Mouse (Mus musculus) liver, embryonic 13.5 days (tissue): ENCODE results near the gene Egln1. TPM values are rescaled to one million over a fixed set of nuclear protein-coding genes. Genes with fewer than 3 reads are reported as not detected.

ENCODE experiments used
- ATAC-seq: fragments of 200-750 bp; cut with Nextera tagmentation; 2 replicates; pipeline ENCODE4 v1.8.0; 2017; ENCODE audit warnings: low read depth, mild to moderate bottlenecking, moderate number of reproducible peaks, moderate library complexity
- DNase-seq: peaks from one replicate; pipeline ENCODE4 v3.0.0; 2022
- H3K27ac ChIP-seq: fragments of 300-500 bp; sonication (generic); 2 replicates; pipeline ENCODE4 v1.5.1; 2015; ENCODE audit warnings: moderate library complexity, mild to moderate bottlenecking, inconsistent platforms
- H3K27me3 ChIP-seq: fragments of 300-500 bp; sonication (generic); 2 replicates; pipeline ENCODE4 v1.6.1; 2015; ENCODE audit warnings: mild to moderate bottlenecking, inconsistent platforms
- H3K36me3 ChIP-seq: fragments of 300-500 bp; sonication (generic); 2 replicates; pipeline ENCODE4 v1.6.1; 2015; ENCODE audit warnings: mild to moderate bottlenecking, inconsistent platforms
- H3K4me1 ChIP-seq: fragments of 300-500 bp; sonication (generic); replicated peaks from 2 replicates; pipeline ENCODE4 v1.6.1; 2015; ENCODE audit warnings: inconsistent platforms
- H3K4me2 ChIP-seq: fragments of 300-500 bp; sonication (generic); 2 replicates; pipeline ENCODE4 v1.6.1; 2015; ENCODE audit warnings: inconsistent platforms, mild to moderate bottlenecking, moderate library complexity
- H3K4me3 ChIP-seq: fragments of 300-500 bp; sonication (generic); replicated peaks from 2 replicates; pipeline ENCODE4 v1.5.1; 2015; ENCODE audit warnings: mild to moderate bottlenecking, inconsistent platforms
- H3K9ac ChIP-seq: fragments of 300-500 bp; sonication (generic); 2 replicates; pipeline ENCODE4 v1.6.1; 2015; ENCODE audit warnings: mild to moderate bottlenecking, inconsistent platforms
- H3K9me3 ChIP-seq: fragments of 300-500 bp; sonication (generic); replicated peaks from 2 replicates; pipeline ENCODE4 v1.6.1; 2016; ENCODE audit warnings: inconsistent platforms
- WGBS: fragments of 180-500 bp; shearing (Covaris S2); methylation state at CpG from one replicate; pipeline ENCODE4 v1.1.7; 2015; ENCODE audit not compliant: insufficient replicate concordance; 5-methylcytosine and 5-hydroxymethylcytosine counted together
- polyA plus RNA-seq: library from polyadenylated mRNA; unstranded; fragments of >200 nt; fragmentation: Nextera tagmentation; extraction: Ambion mirVana; gene quantifications from 2 replicates; pipeline ENCODE4 v1.2.1, GENCODE M21; 2015

The Egln1 gene
- polyA plus RNA-seq, 1 experiment from 2014 or later = 2.7 TPM

GRCm38 (mm10) chr8:124922490-124923089 is 26.5 kb downstream of the Egln1 start:
- peaks cover 53% of the 10 kb centered on the region for H3K4me1 ChIP-seq

GRCm38 (mm10) chr8:124921369-124922279 is 27.5 kb downstream of the Egln1 start:
- 45% methylated on average over 18 of the region's 18 CpGs for WGBS
- no peak overlapping the region for H3K9ac ChIP-seq
- H3K4me1 ChIP-seq = peaks cover 44% of the 10 kb centered on the region
- H3K9me3 ChIP-seq = no peaks in the 10 kb centered on the region
- ATAC-seq (no peak), DNase-seq (no peak)
- no peaks in the 10 kb centered on the region for H3K36me3 ChIP-seq
- no peaks in the 10 kb centered on the region for H3K27me3 ChIP-seq
- H3K4me3 ChIP-seq = no peak overlapping the region
- H3K4me2 ChIP-seq = peak overlapping the region; percentile 22
- no peak overlapping the region for H3K27ac ChIP-seq

More at GRCm38 (mm10) chr8:124922490-124923089, 26.5 kb downstream of the Egln1 start:
- Histone ChIP-seq H3K4me2 (no peak overlapping the region), H3K4me3 (no peak overlapping the region), H3K9ac (no peak overlapping the region), H3K27ac (no peak overlapping the region), H3K9me3 (no peaks in the 10 kb centered on the region), H3K27me3 (no peaks in the 10 kb centered on the region), H3K36me3 (no peaks in the 10 kb centered on the region)
- ATAC-seq (no peak), DNase-seq (no peak)
- WGBS = 64% methylated on average over 11 of the region's 11 CpGs

GRCm38 (mm10) chr8:124917741-124918484 is 31.2 kb downstream of the Egln1 start:
- no peaks in the 10 kb centered on the region for H3K27me3 ChIP-seq
- H3K4me3 ChIP-seq = no peak overlapping the region
- no peak overlapping the region for H3K9ac ChIP-seq
- no peak overlapping the region for H3K4me2 ChIP-seq
- DNase-seq = no peak
- H3K27ac ChIP-seq = no peak overlapping the region
- no peaks in the 10 kb centered on the region for H3K9me3 ChIP-seq
- H3K36me3 ChIP-seq = peaks cover 24% of the 10 kb centered on the region
- peaks cover 21% of the 10 kb centered on the region for H3K4me1 ChIP-seq
- ATAC-seq = no peak
- WGBS = 75% methylated on average over 18 of the region's 18 CpGs

GRCm38 (mm10) chr8:124914061-124914460 is 35.1 kb downstream of the Egln1 start:
- no peaks in the 10 kb centered on the region for H3K27me3 ChIP-seq
- H3K9me3 ChIP-seq = no peaks in the 10 kb centered on the region
- 91% methylated on average over 5 of the region's 5 CpGs for WGBS
- H3K27ac ChIP-seq = no peak overlapping the region
- H3K9ac ChIP-seq = no peak overlapping the region
- no peak overlapping the region for H3K4me2 ChIP-seq
- peaks cover 57% of the 10 kb centered on the region for H3K36me3 ChIP-seq
- H3K4me3 ChIP-seq = no peak overlapping the region
- H3K4me1 ChIP-seq = peaks cover 14% of the 10 kb centered on the region
- DNase-seq (no peak), ATAC-seq (no peak)

- WGBS = 49% methylated on average over 17 of the region's 17 CpGs
- Histone ChIP-seq H3K36me3 (peaks cover 76% of the 10 kb centered on the region), H3K4me2 (no peak overlapping the region), H3K9me3 (no peaks in the 10 kb centered on the region), H3K4me3 (no peak overlapping the region), H3K27me3 (no peaks in the 10 kb centered on the region), H3K4me1 (peaks cover 14% of the 10 kb centered on the region), H3K27ac (no peak overlapping the region), H3K9ac (no peak overlapping the region)
- DNase-seq = no peak
- no peak for ATAC-seq
Observed at GRCm38 (mm10) chr8:124911938-124912872, 36.9 kb downstream of the Egln1 start.

GRCm38 (mm10) chr8:124910349-124910748 is 38.8 kb downstream of the Egln1 start:
- Histone ChIP-seq H3K9ac (no peak overlapping the region), H3K4me1 (peaks cover 14% of the 10 kb centered on the region), H3K27me3 (no peaks in the 10 kb centered on the region), H3K9me3 (no peaks in the 10 kb centered on the region), H3K27ac (no peak overlapping the region), H3K4me3 (no peak overlapping the region), H3K4me2 (no peak overlapping the region), H3K36me3 (peaks cover 91% of the 10 kb centered on the region)
- DNase-seq (no peak), ATAC-seq (no peak)
- WGBS = 86% methylated on average over 10 of the region's 10 CpGs

- Histone ChIP-seq H3K9me3 (no peaks in the 10 kb centered on the region), H3K27me3 (no peaks in the 10 kb centered on the region), H3K9ac (no peak overlapping the region), H3K36me3 (peaks cover 92% of the 10 kb centered on the region), H3K4me1 (peaks cover 14% of the 10 kb centered on the region), H3K4me2 (no peak overlapping the region), H3K27ac (no peak overlapping the region), H3K4me3 (no peak overlapping the region)
- no peak for ATAC-seq
- no peak for DNase-seq
- 89% methylated on average over 16 of the region's 16 CpGs for WGBS
Observed at GRCm38 (mm10) chr8:124909936-124910335, 39.2 kb downstream of the Egln1 start.

GRCm38 (mm10) chr8:124905482-124905881 is 43.6 kb downstream of the Egln1 start:
- peaks cover 92% of the 10 kb centered on the region for H3K36me3 ChIP-seq

GRCm38 (mm10) chr8:124903198-124903597 is 45.9 kb downstream of the Egln1 start:
- H3K36me3 ChIP-seq = peaks cover 89% of the 10 kb centered on the region
- no peak overlapping the region for H3K4me2 ChIP-seq
- H3K4me1 ChIP-seq = peaks cover 26% of the 10 kb centered on the region
- H3K27me3 ChIP-seq = no peaks in the 10 kb centered on the region
- H3K9me3 ChIP-seq = no peaks in the 10 kb centered on the region
- no peak overlapping the region for H3K9ac ChIP-seq
- no peak for DNase-seq
- 90% methylated on average over 15 of the region's 15 CpGs for WGBS
- H3K27ac ChIP-seq = no peak overlapping the region
- ATAC-seq = no peak
- H3K4me3 ChIP-seq = no peak overlapping the region

More at GRCm38 (mm10) chr8:124905482-124905881, 43.6 kb downstream of the Egln1 start:
- Histone ChIP-seq H3K4me3 (no peak overlapping the region), H3K27ac (no peak overlapping the region), H3K27me3 (no peaks in the 10 kb centered on the region), H3K4me2 (no peak overlapping the region), H3K9me3 (no peaks in the 10 kb centered on the region), H3K9ac (no peak overlapping the region), H3K4me1 (peaks cover 11% of the 10 kb centered on the region)
- ATAC-seq = no peak
- 79% methylated on average over 2 of the region's 2 CpGs for WGBS
- no peak for DNase-seq

GRCm38 (mm10) chr8:124898251-124898905 is 50.7 kb downstream of the Egln1 start:
- ATAC-seq = no peak
- Histone ChIP-seq H3K9ac (peak overlapping the region; percentile 94), H3K9me3 (no peaks in the 10 kb centered on the region), H3K4me2 (peak overlapping the region; percentile 96), H3K4me3 (peak overlapping the region; percentile 92), H3K36me3 (peaks cover 71% of the 10 kb centered on the region), H3K4me1 (peaks cover 48% of the 10 kb centered on the region), H3K27ac (peak overlapping the region; percentile 80), H3K27me3 (no peaks in the 10 kb centered on the region)
- no peak for DNase-seq
- 3% methylated on average over 31 of the region's 31 CpGs for WGBS
